Mouse (Mus musculus) left cerebral cortex, adult 11 months (tissue): Measurements from ENCODE around the gene Klrb1.

ENCODE experiments used
- DNase-seq: peaks from one replicate; pipeline ENCODE4 v3.0.0; 2022; ENCODE audit warnings: low spot score

Gene Klrb1

GRCm38 (mm10) chr6:128733908-128734679 is 11.2 kb upstream of the Klrb1 start:
- DNase-seq, result no peak

GRCm38 (mm10) chr6:128732032-128732431 is 9.2 kb upstream of the Klrb1 start:
- no peak for DNase-seq

GRCm38 (mm10) chr6:128701691-128702090 is 21.2 kb downstream of the Klrb1 start:
- no peak for DNase-seq

DNA sequence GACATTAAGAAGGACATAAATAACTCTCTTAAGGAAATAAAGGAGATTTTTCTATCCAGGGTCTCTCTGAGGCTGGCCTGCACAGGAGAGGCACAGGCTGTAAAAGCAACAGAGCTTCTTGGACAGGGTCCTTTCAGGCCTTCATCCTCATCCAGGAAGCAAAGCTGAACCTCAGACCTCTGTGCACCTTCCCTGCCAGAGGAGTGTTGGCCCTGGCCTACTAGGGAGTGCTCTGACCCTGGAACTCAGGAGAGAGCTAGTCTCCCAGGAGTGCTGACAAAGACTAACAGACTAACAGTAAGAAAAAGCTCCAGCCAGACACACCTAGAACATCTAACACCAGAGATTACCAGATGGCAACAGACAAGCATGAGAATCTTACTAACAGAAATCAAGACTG is 43.3 kb downstream of the Klrb1 start:
- DNase-seq, result no peak

DNA sequence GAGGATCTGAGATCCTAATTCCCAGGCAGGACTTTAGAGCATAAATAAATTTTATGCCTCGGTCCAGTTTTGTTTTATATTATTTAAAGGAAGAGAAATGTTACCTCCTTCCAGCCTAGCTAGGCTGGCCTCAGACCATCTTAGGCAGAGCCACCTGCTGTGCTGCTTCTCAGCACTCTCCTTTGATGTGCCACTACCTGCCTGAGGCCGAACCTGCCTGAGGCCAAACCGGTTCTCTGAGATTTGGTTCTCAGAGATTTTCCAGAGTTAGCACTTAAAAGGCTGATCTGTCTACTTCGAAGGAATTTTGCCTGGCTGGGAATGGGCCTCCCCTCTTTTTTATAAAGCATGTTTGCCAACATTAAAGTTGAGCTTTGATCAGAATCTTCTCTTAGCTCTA is 52.9 kb downstream of the Klrb1 start:
- DNase-seq, result no peak

DNA sequence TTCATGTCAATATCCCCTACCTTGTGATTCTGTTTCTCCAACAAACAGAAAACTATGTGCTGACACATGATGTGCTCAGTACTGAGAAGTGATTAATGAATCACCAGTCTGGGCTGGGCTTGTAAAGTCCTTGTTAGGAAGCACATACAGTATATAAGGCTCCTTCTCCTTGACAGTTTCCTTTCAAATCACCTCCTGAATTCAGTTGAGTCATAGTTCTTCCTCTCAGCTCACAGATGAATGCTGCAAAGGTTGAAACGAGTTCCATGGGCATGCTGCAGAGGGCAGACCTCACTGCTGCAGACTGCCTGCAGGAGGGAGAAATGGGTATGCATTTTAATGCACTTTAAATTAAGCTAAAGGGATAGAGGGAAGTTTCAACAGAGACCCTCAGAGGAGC is 60.7 kb downstream of the Klrb1 start, which contains the start of gene Clec2h:
Gene Clec2h (plus strand): TSS at position 180 of the 400 bp plus-strand sequence.
- DNase-seq, result no peak

DNA sequence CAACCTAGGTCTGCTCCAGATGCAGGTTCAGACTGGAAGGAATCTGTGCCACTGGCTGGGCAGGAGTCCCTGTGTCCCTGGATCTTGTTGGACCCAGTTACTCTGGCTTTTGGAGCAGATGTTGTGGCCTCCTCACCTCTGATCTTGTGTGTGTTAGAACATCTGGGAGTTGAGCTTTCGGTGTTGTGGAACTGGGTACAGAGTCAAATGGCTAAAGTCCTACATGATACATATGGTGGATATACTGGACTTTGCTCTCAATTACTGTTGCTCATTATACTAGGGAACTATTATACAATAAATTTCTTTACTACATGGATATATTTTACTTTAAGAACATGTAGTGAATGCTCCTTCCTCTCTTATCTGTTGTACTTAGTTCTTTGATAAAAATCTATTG is 61.6 kb downstream of the Klrb1 start:
- no peak for DNase-seq
